Mouse (Mus musculus) forebrain, embryonic 14.5 days (tissue): Measurements from ENCODE around the gene Hbb-bt. TPM values are rescaled to one million over a fixed set of nuclear protein-coding genes. Genes with fewer than 3 reads are reported as not detected.
A peak's percentile ranks its signal among the peaks of the same experiment; 100 is the strongest.

Experiments
- ATAC-seq: fragments of 200-750 bp; cut with Nextera tagmentation; 2 replicates; pipeline ENCODE4 v1.8.0; 2017; ENCODE audit warnings: mild to moderate bottlenecking, moderate library complexity
- DNase-seq: peaks from one replicate; pipeline ENCODE4 v3.0.0-alpha.2; 2015; ENCODE audit warnings: low spot score
- H3K27ac ChIP-seq: fragments of 300-500 bp; sonication (generic); 2 replicates; pipeline ENCODE4 v1.5.1; 2014; ENCODE audit warnings: low read depth, mild to moderate bottlenecking, control low read depth, low read length, moderate library complexity
- H3K27me3 ChIP-seq: fragments of 300-500 bp; sonication (generic); replicated peaks from 2 replicates; pipeline ENCODE4 v1.6.1; 2014; ENCODE audit warnings: low read length, control low read depth, mixed read lengths; ENCODE audit not compliant: control insufficient read depth, insufficient read depth
- H3K36me3 ChIP-seq: fragments of 300-500 bp; sonication (generic); 2 replicates; pipeline ENCODE4 v1.6.1; 2014; ENCODE audit warnings: low read length, control low read depth; ENCODE audit not compliant: control insufficient read depth, insufficient read depth
- H3K4me1 ChIP-seq: fragments of 300-500 bp; sonication (generic); 2 replicates; pipeline ENCODE4 v1.6.1; 2014; ENCODE audit warnings: antibody characterized with exemption, low read length, control low read depth; ENCODE audit not compliant: control insufficient read depth, insufficient read depth
- H3K4me2 ChIP-seq: fragments of 300-500 bp; sonication (generic); 2 replicates; pipeline ENCODE4 v1.6.1; 2014; ENCODE audit warnings: mild to moderate bottlenecking, control low read depth, low read length
- H3K4me3 ChIP-seq: fragments of 300-500 bp; sonication (generic); 2 replicates; pipeline ENCODE4 v1.5.1; 2014; ENCODE audit warnings: low read depth, low read length, control low read depth
- H3K9ac ChIP-seq: fragments of 300-500 bp; sonication (generic); 2 replicates; pipeline ENCODE4 v1.6.1; 2014; ENCODE audit warnings: mild to moderate bottlenecking, low read length, control low read depth, moderate library complexity
- H3K9me3 ChIP-seq: fragments of 300-500 bp; sonication (generic); replicated peaks from 2 replicates; pipeline ENCODE4 v1.6.1; 2016; ENCODE audit warnings: low read length, control low read depth, mixed read lengths; ENCODE audit not compliant: control insufficient read depth
- WGBS: fragments of 180-500 bp; shearing (Covaris S2); extraction: QIAGEN DNeasy Blood & Tissue Kit; methylation state at CpG from one replicate; pipeline ENCODE4 v1.1.7; 2014; 5-methylcytosine and 5-hydroxymethylcytosine counted together
- polyA plus RNA-seq: library from polyadenylated mRNA; unstranded; fragments of >200 nt; fragmentation: Nextera tagmentation; extraction: Ambion mirVana; gene quantifications from 2 replicates; pipeline ENCODE4 v1.2.1, GENCODE M21; 2014

Gene Hbb-bt
- polyA plus RNA-seq = 1,580 and 1,724 TPM in 2 replicates

- Histone ChIP-seq H3K27ac (no peak within 1 kb of the TSS), H3K9ac (no peak within 1 kb of the TSS), H3K9me3 (no peaks in the 10 kb centered on the region), H3K36me3 (no peaks in the 10 kb centered on the region), H3K4me1 (no peaks in the 10 kb centered on the region), H3K4me3 (no peak within 1 kb of the TSS), H3K4me2 (no peak within 1 kb of the TSS), H3K27me3 (no peaks in the 10 kb centered on the region)
- no peak for ATAC-seq
- DNase-seq = no peak
- 88% methylated on average over 3 of the region's 3 CpGs for WGBS
Measured at GRCm38 (mm10) chr7:103813766-103814165, at the start of gene Hbb-bt. Hbb-bt (minus strand) TSS chr7:103813996.

- no peak overlapping the region for H3K4me3 ChIP-seq
- H3K27me3 ChIP-seq = no peaks in the 10 kb centered on the region
- DNase-seq = no peak
- no peaks in the 10 kb centered on the region for H3K4me1 ChIP-seq
- H3K4me2 ChIP-seq = no peak overlapping the region
- no peak for ATAC-seq
- WGBS = 83% methylated on average over 3 of the region's 3 CpGs
- H3K27ac ChIP-seq = no peak overlapping the region
- no peak overlapping the region for H3K9ac ChIP-seq
- no peaks in the 10 kb centered on the region for H3K36me3 ChIP-seq
- no peaks in the 10 kb centered on the region for H3K9me3 ChIP-seq
Measured at GRCm38 (mm10) chr7:103861531-103861930, 47.7 kb upstream of the Hbb-bt start.

GRCm38 (mm10) chr7:103860855-103861254, 47.1 kb upstream of the Hbb-bt start:
- no peaks in the 10 kb centered on the region for H3K9me3 ChIP-seq
- no peak overlapping the region for H3K4me2 ChIP-seq
- no peak overlapping the region for H3K4me3 ChIP-seq
- peak; percentile 0 for DNase-seq
- H3K36me3 ChIP-seq = no peaks in the 10 kb centered on the region
- H3K9ac ChIP-seq = no peak overlapping the region
- H3K4me1 ChIP-seq = no peaks in the 10 kb centered on the region
- ATAC-seq = no peak
- no peak overlapping the region for H3K27ac ChIP-seq
- no peaks in the 10 kb centered on the region for H3K27me3 ChIP-seq
- 79% methylated on average over 1 of the region's 1 CpGs for WGBS

DNA sequence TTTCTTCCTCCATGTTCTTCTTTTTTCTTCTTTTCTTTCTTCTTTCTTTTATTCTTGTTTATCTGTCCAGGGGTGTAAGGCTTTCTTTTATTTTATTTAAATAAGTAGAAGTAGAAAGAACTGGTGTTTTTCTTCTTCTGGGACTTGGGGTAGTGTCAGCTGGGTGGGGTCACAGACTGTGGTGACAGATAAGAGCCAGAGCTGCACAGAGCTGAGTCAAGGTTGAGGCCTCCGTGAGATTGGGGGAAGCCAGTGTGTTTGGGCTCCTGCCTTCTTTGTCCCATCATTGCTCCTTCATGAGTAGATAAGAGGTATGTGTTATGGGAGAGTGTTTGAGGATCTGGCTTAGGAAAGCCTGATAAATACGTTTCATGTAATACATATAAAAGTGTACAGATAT, 45.3 kb upstream of the Hbb-bt start:
- no peaks in the 10 kb centered on the region for H3K4me1 ChIP-seq
- H3K9me3 ChIP-seq = no peaks in the 10 kb centered on the region
- no peaks in the 10 kb centered on the region for H3K27me3 ChIP-seq
- 75% methylated on average over 2 of the region's 2 CpGs for WGBS
- H3K9ac ChIP-seq = no peak overlapping the region
- DNase-seq (no peak), ATAC-seq (no peak)
- H3K4me3 ChIP-seq = no peak overlapping the region
- H3K4me2 ChIP-seq = no peak overlapping the region
- no peaks in the 10 kb centered on the region for H3K36me3 ChIP-seq
- no peak overlapping the region for H3K27ac ChIP-seq

GRCm38 (mm10) chr7:103854669-103855068, 40.9 kb upstream of the Hbb-bt start:
- Histone ChIP-seq H3K27ac (no peak overlapping the region), H3K36me3 (no peaks in the 10 kb centered on the region), H3K4me2 (no peak overlapping the region), H3K4me1 (no peaks in the 10 kb centered on the region), H3K9ac (no peak overlapping the region), H3K27me3 (no peaks in the 10 kb centered on the region), H3K9me3 (no peaks in the 10 kb centered on the region), H3K4me3 (no peak overlapping the region)
- DNase-seq (no peak), ATAC-seq (no peak)
- WGBS = 67% methylated on average over 1 of the region's 1 CpGs

- DNase-seq (no peak), ATAC-seq (no peak)
- H3K4me2 ChIP-seq = no peak within 1 kb of the TSS
- H3K27ac ChIP-seq = no peak within 1 kb of the TSS
- no peaks in the 10 kb centered on the region for H3K4me1 ChIP-seq
- 69% methylated on average over 2 of the region's 2 CpGs for WGBS
- no peaks in the 10 kb centered on the region for H3K27me3 ChIP-seq
- no peak within 1 kb of the TSS for H3K4me3 ChIP-seq
- H3K9ac ChIP-seq = no peak within 1 kb of the TSS
- no peaks in the 10 kb centered on the region for H3K36me3 ChIP-seq
- H3K9me3 ChIP-seq = no peaks in the 10 kb centered on the region
Measured at GRCm38 (mm10) chr7:103853090-103853489, 39.3 kb upstream of the Hbb-bt start, which contains the start of gene Hbb-y. Hbb-y (minus strand) TSS chr7:103853216.

DNA sequence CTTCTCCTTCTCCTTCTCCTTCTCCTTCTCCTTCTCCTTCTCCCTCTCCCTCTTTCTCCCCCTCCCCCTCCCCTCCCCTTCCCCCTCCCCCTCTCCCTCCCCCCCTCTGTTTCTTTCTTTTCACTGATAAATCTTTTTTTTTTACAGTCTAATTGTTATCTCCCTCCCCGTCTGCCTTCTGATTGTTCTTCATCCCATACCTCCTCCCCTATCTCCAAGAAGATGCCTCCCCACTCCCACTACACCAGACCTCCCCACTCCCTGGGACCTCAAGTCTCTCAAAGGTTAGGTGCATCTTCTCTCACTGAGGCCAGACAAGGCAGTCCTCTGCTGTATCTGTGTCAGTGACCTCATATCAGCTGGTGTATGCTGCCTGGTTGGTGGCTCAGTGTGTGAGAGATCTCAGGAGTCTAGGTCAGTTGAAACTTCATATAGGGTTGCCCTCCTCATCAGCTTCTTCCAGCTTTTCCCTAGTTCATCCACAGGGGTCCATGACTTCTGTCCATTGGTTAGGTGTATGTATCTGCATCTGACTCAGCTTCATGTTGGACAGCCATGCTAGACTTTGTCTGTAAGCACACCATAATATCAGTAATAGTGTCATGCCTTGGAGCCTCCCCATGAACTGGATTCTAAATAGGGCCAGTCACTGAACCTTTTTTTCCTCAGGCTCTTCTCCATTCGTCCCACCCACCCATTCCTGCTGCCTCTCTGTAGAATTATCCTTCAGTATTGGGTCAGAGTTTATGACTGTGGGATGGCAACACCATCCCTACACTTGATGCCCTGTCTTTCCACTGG, 30.9 kb upstream of the Hbb-bt start:
- H3K27ac ChIP-seq = no peak overlapping the region
- H3K9me3 ChIP-seq = no peaks in the 10 kb centered on the region
- WGBS = 71% methylated on average over 2 of the region's 2 CpGs
- H3K4me3 ChIP-seq = no peak overlapping the region
- H3K9ac ChIP-seq = no peak overlapping the region
- no peaks in the 10 kb centered on the region for H3K4me1 ChIP-seq
- no peaks in the 10 kb centered on the region for H3K27me3 ChIP-seq
- no peaks in the 10 kb centered on the region for H3K36me3 ChIP-seq
- ATAC-seq (no peak), DNase-seq (no peak)
- no peak overlapping the region for H3K4me2 ChIP-seq

DNA sequence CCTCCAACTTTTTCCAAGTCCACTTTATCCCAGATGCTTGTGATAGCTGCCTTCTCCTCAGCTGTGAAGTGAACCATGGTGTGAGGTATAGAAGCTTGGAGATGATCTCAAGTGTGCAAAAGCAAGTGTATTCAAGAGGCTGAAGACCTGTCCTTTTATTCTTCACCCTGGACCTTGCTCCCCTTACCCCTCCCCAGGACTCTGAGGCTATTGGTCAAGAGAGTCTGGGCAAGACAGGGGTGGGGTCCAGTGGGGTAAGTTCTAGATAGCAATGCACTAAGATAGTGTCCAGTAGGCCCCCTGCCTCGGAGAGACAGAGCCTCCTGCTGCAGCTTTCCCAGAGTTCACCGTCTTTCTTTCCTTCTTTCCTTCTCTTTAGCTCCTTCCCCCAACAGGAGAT, 29.2 kb upstream of the Hbb-bt start, which contains the start of gene Hbb-bh1:
Hbb-bh1 (minus strand) TSS at position 131 of the 400 bp plus-strand sequence.
- Histone ChIP-seq H3K9me3 (no peaks in the 10 kb centered on the region), H3K4me3 (no peak within 1 kb of the TSS), H3K4me2 (no peak within 1 kb of the TSS), H3K27me3 (no peaks in the 10 kb centered on the region), H3K4me1 (no peaks in the 10 kb centered on the region), H3K27ac (no peak within 1 kb of the TSS), H3K9ac (no peak within 1 kb of the TSS), H3K36me3 (no peaks in the 10 kb centered on the region)
- ATAC-seq (no peak), DNase-seq (no peak)
- 85% methylated on average over 2 of the region's 2 CpGs for WGBS

DNA sequence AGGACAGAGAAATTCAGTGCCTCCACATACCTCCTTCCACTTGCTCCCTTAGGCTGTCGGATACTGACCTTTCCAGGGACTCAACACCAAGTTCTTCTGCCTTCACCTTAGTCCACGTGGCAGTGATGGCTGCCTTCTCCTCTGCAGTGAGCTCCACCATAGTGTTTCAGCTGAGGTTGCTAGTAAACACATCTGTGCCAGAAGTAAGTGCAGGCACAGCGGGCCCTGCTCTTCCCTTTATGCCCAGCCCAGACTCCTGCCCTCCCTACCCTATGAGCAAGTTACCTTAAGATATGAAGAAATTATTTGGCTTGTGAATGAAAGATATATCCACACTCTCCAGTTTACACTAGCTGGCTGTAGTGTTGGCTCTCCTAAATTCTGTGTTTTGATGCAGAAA, 26.5 kb upstream of the Hbb-bt start, which contains the start of gene Hbb-bh2:
Hbb-bh2 (minus strand) TSS at position 253 of the 400 bp plus-strand sequence.
- no peaks in the 10 kb centered on the region for H3K4me1 ChIP-seq
- no peak within 1 kb of the TSS for H3K9ac ChIP-seq
- no peaks in the 10 kb centered on the region for H3K27me3 ChIP-seq
- no peaks in the 10 kb centered on the region for H3K9me3 ChIP-seq
- DNase-seq (no peak), ATAC-seq (no peak)
- no peak within 1 kb of the TSS for H3K4me3 ChIP-seq
- no peak within 1 kb of the TSS for H3K27ac ChIP-seq
- H3K36me3 ChIP-seq = no peaks in the 10 kb centered on the region
- no peak within 1 kb of the TSS for H3K4me2 ChIP-seq
- 73% methylated on average over 3 of the region's 3 CpGs for WGBS
